Mouse (Mus musculus): ENCODE measurements around the gene Lcn2. TPM values are rescaled to one million over a fixed set of nuclear protein-coding genes. Genes with fewer than 3 reads are reported as not detected.

The Lcn2 gene
- polyA plus RNA-seq, 1 experiment from 2014 or later = 0.19 TPM

GRCm38 (mm10) chr2:32389157-32389556, 1.1 kb upstream of the Lcn2 start:
- 0 out of 2 replicates have a peak, but pooled peaks cover 2% of the 10 kb centered on the region for H3K27me3 ChIP-seq (ENCODE audit: control insufficient read depth, insufficient read depth, low read length)
- no peak for DNase-seq (ENCODE audit: low spot score)
- no peak overlapping the region for H3K4me2 ChIP-seq (replicated peaks; ENCODE audit: low read depth, low read length)
- no peaks in the 10 kb centered on the region for H3K4me1 ChIP-seq (replicated peaks; ENCODE audit: control insufficient read depth, insufficient read depth, low read length)
- no peaks in the 10 kb centered on the region for H3K9me3 ChIP-seq (ENCODE audit: control insufficient read depth, low read length)
- no peak overlapping the region for H3K9ac ChIP-seq (ENCODE audit: low read depth, low read length)
- no peak overlapping the region for H3K4me3 ChIP-seq (ENCODE audit: low read depth, low read length)
- WGBS = 64% methylated on average over 2 of the region's 2 CpGs
- H3K27ac ChIP-seq (ENCODE audit: low read depth, low read length) = no peak overlapping the region
- H3K36me3 ChIP-seq (ENCODE audit: control insufficient read depth, insufficient read depth, low read length) = no peaks in the 10 kb centered on the region
- no peak for ATAC-seq (ENCODE audit: low FRiP score)

GRCm38 (mm10) chr2:32382689-32383088, 5.4 kb downstream of the Lcn2 start:
- DNase-seq (ENCODE audit: low spot score) (no peak), ATAC-seq (ENCODE audit: low FRiP score) (no peak)
- no peak overlapping the region for H3K9ac ChIP-seq (ENCODE audit: low read depth, low read length)
- peaks cover 6% of the 10 kb centered on the region; the same call in 1 of the 2 replicates for H3K36me3 ChIP-seq (ENCODE audit: control insufficient read depth, insufficient read depth, low read length)
- no peak overlapping the region for H3K4me3 ChIP-seq (ENCODE audit: low read depth, low read length)
- WGBS = 87% methylated on average over 2 of the region's 2 CpGs
- H3K4me1 ChIP-seq (replicated peaks; ENCODE audit: control insufficient read depth, insufficient read depth, low read length) = no peaks in the 10 kb centered on the region; the same call in 1 of the 2 replicates
- H3K27ac ChIP-seq (ENCODE audit: low read depth, low read length) = no peak overlapping the region
- H3K4me2 ChIP-seq (replicated peaks; ENCODE audit: low read depth, low read length) = no peak overlapping the region
- H3K27me3 ChIP-seq (ENCODE audit: control insufficient read depth, insufficient read depth, low read length) = peaks cover 2% of the 10 kb centered on the region; the same call in 1 of the 2 replicates
- H3K9me3 ChIP-seq (ENCODE audit: control insufficient read depth, low read length) = no peaks in the 10 kb centered on the region

GRCm38 (mm10) chr2:32381775-32382223, 6.3 kb downstream of the Lcn2 start, which contains the start of gene 1110008P14Rik:
TSS of gene 1110008P14Rik (minus strand) at chr2:32381938.
- Histone ChIP-seq H3K4me1 (replicated peaks; ENCODE audit: control insufficient read depth, insufficient read depth, low read length) (no peaks in the 10 kb centered on the region; the same call in 1 of the 2 replicates), H3K9ac (ENCODE audit: low read depth, low read length) (peak within 1 kb of the TSS; percentile 71), H3K36me3 (ENCODE audit: control insufficient read depth, insufficient read depth, low read length) (peaks cover 6% of the 10 kb centered on the region; the same call in 1 of the 2 replicates), H3K9me3 (ENCODE audit: control insufficient read depth, low read length) (no peaks in the 10 kb centered on the region), H3K4me3 (ENCODE audit: low read depth, low read length) (peak within 1 kb of the TSS; percentile 67), H3K4me2 (replicated peaks; ENCODE audit: low read depth, low read length) (peak within 1 kb of the TSS; percentile 97), H3K27ac (ENCODE audit: low read depth, low read length) (no peak within 1 kb of the TSS), H3K27me3 (ENCODE audit: control insufficient read depth, insufficient read depth, low read length) (peaks cover 2% of the 10 kb centered on the region; the same call in 1 of the 2 replicates)
- 1% methylated on average over 45 of the region's 47 CpGs for WGBS
- ATAC-seq (ENCODE audit: low FRiP score) = peak; percentile 90
- DNase-seq (ENCODE audit: low spot score) = peak; percentile 97

- no peak for DNase-seq (ENCODE audit: low spot score)
- 1% methylated on average over 25 of the region's 27 CpGs for WGBS
- H3K27ac ChIP-seq (ENCODE audit: low read depth, low read length) = no peak overlapping the region
Measured at GRCm38 (mm10) chr2:32381141-32381774, 6.8 kb downstream of the Lcn2 start.

GRCm38 (mm10) chr2:32380001-32380500, 8.0 kb downstream of the Lcn2 start:
- H3K4me3 ChIP-seq (ENCODE audit: low read depth, low read length) = no peak overlapping the region
- no peak overlapping the region for H3K27ac ChIP-seq (ENCODE audit: low read depth, low read length)
- H3K36me3 ChIP-seq (ENCODE audit: control insufficient read depth, insufficient read depth, low read length) = peaks cover 14% of the 10 kb centered on the region
- no peak overlapping the region for H3K4me2 ChIP-seq (replicated peaks; ENCODE audit: low read depth, low read length)
- H3K9me3 ChIP-seq (ENCODE audit: control insufficient read depth, low read length) = no peaks in the 10 kb centered on the region
- ATAC-seq (ENCODE audit: low FRiP score) = no peak
- H3K9ac ChIP-seq (ENCODE audit: low read depth, low read length) = no peak overlapping the region
- peaks cover 2% of the 10 kb centered on the region; the same call in 1 of the 2 replicates for H3K27me3 ChIP-seq (ENCODE audit: control insufficient read depth, insufficient read depth, low read length)
- no peak for DNase-seq (ENCODE audit: low spot score)
- no peaks in the 10 kb centered on the region; the same call in 1 of the 2 replicates for H3K4me1 ChIP-seq (replicated peaks; ENCODE audit: control insufficient read depth, insufficient read depth, low read length)
- WGBS = 94% methylated on average over 7 of the region's 7 CpGs

More at GRCm38 (mm10) chr2:32381141-32381774, 6.8 kb downstream of the Lcn2 start:
- peaks cover 10% of the 10 kb centered on the region for H3K36me3 ChIP-seq (ENCODE audit: control insufficient read depth, insufficient read depth, low read length)
- H3K4me2 ChIP-seq (replicated peaks; ENCODE audit: low read depth, low read length) = peak overlapping the region; percentile 97
- no peaks in the 10 kb centered on the region for H3K9me3 ChIP-seq (ENCODE audit: control insufficient read depth, low read length)
- H3K9ac ChIP-seq (ENCODE audit: low read depth, low read length) = peak overlapping the region; percentile 71
- H3K4me3 ChIP-seq (ENCODE audit: low read depth, low read length) = peak overlapping the region; percentile 67
- no peaks in the 10 kb centered on the region; the same call in 1 of the 2 replicates for H3K4me1 ChIP-seq (replicated peaks; ENCODE audit: control insufficient read depth, insufficient read depth, low read length)
- peak; percentile 60 for ATAC-seq (ENCODE audit: low FRiP score)
- H3K27me3 ChIP-seq (ENCODE audit: control insufficient read depth, insufficient read depth, low read length) = peaks cover 2% of the 10 kb centered on the region; the same call in 1 of the 2 replicates

GRCm38 (mm10) chr2:32376963-32377362, 11.1 kb downstream of the Lcn2 start:
- no peak for ATAC-seq (ENCODE audit: low FRiP score)
- peaks cover 21% of the 10 kb centered on the region for H3K36me3 ChIP-seq (ENCODE audit: control insufficient read depth, insufficient read depth, low read length)

GRCm38 (mm10) chr2:32375317-32375940, 12.6 kb downstream of the Lcn2 start:
- Histone ChIP-seq H3K4me2 (replicated peaks; ENCODE audit: low read depth, low read length) (no peak overlapping the region), H3K4me3 (ENCODE audit: low read depth, low read length) (no peak overlapping the region), H3K27me3 (ENCODE audit: control insufficient read depth, insufficient read depth, low read length) (no peaks in the 10 kb centered on the region), H3K9me3 (ENCODE audit: control insufficient read depth, low read length) (no peaks in the 10 kb centered on the region), H3K9ac (ENCODE audit: low read depth, low read length) (no peak overlapping the region), H3K4me1 (replicated peaks; ENCODE audit: control insufficient read depth, insufficient read depth, low read length) (no peaks in the 10 kb centered on the region), H3K36me3 (ENCODE audit: control insufficient read depth, insufficient read depth, low read length) (peaks cover 26% of the 10 kb centered on the region), H3K27ac (ENCODE audit: low read depth, low read length) (no peak overlapping the region)
- ATAC-seq (ENCODE audit: low FRiP score) (no peak), DNase-seq (ENCODE audit: low spot score) (no peak)
- 90% methylated on average over 13 of the region's 13 CpGs for WGBS

More at GRCm38 (mm10) chr2:32376963-32377362, 11.1 kb downstream of the Lcn2 start:
- H3K4me2 ChIP-seq (replicated peaks; ENCODE audit: low read depth, low read length) = no peak overlapping the region
- 91% methylated on average over 10 of the region's 10 CpGs for WGBS
- DNase-seq (ENCODE audit: low spot score) = no peak
- no peak overlapping the region for H3K27ac ChIP-seq (ENCODE audit: low read depth, low read length)
- H3K9me3 ChIP-seq (ENCODE audit: control insufficient read depth, low read length) = no peaks in the 10 kb centered on the region
- no peaks in the 10 kb centered on the region; the same call in 1 of the 2 replicates for H3K4me1 ChIP-seq (replicated peaks; ENCODE audit: control insufficient read depth, insufficient read depth, low read length)
- no peak overlapping the region for H3K9ac ChIP-seq (ENCODE audit: low read depth, low read length)
- H3K4me3 ChIP-seq (ENCODE audit: low read depth, low read length) = no peak overlapping the region
- H3K27me3 ChIP-seq (ENCODE audit: control insufficient read depth, insufficient read depth, low read length) = no peaks in the 10 kb centered on the region

GRCm38 (mm10) chr2:32374191-32374590, 13.9 kb downstream of the Lcn2 start:
- no peak overlapping the region for H3K9ac ChIP-seq (ENCODE audit: low read depth, low read length)
- 89% methylated on average over 10 of the region's 10 CpGs for WGBS
- no peaks in the 10 kb centered on the region for H3K27me3 ChIP-seq (ENCODE audit: control insufficient read depth, insufficient read depth, low read length)
- no peaks in the 10 kb centered on the region for H3K4me1 ChIP-seq (replicated peaks; ENCODE audit: control insufficient read depth, insufficient read depth, low read length)
- no peak for DNase-seq (ENCODE audit: low spot score)
- no peaks in the 10 kb centered on the region for H3K9me3 ChIP-seq (ENCODE audit: control insufficient read depth, low read length)
- no peak overlapping the region for H3K4me2 ChIP-seq (replicated peaks; ENCODE audit: low read depth, low read length)
- H3K4me3 ChIP-seq (ENCODE audit: low read depth, low read length) = no peak overlapping the region
- no peak for ATAC-seq (ENCODE audit: low FRiP score)
- H3K36me3 ChIP-seq (ENCODE audit: control insufficient read depth, insufficient read depth, low read length) = peaks cover 26% of the 10 kb centered on the region
- H3K27ac ChIP-seq (ENCODE audit: low read depth, low read length) = no peak overlapping the region

All from hindbrain, embryonic 11.5 days (tissue).